Mouse (Mus musculus) stomach, postnatal 0 days (tissue): ENCODE results near the gene Polr3h.

Experiments used
- CTCF ChIP-seq: IDR thresholded peaks from 2 replicates; pipeline ENCODE4 v1.5.1; 2016; ENCODE audit warnings: antibody characterized with exemption, low read depth, mild to moderate bottlenecking, moderate library complexity
- EP300 ChIP-seq: optimal IDR thresholded peaks from 2 replicates; pipeline ENCODE3; 2016; ENCODE audit warnings: antibody characterized with exemption

DNA sequence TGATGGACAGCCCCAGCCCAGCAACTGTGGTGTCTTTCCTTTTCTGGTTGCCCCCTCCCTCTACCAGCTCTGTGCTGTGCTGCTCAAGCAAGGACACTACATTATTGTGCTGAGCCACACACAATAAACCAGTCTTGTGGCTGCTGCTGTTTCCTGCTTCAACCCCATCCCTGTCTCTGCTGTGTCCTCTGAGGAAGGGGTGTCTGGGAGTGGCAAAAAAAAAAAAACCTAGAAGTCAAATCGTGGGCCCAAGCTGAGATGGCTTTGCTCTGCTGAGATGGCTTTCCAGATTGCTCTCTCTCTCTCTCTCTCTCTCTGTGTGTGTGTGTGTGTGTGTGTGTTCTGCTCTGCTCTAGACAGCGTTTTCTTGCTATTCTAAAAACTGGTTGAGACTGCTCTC lies 42.4 kb upstream of the Polr3h start:
- TF ChIP-seq CTCF (no peak), EP300 (no peak)
